Mouse (Mus musculus) MEL (cell line): Measurements from ENCODE around the gene Vwa5b2. TPM values are rescaled to one million over a fixed set of nuclear protein-coding genes. Genes with fewer than 3 reads are reported as not detected.

Source experiments
- DNase-seq: peaks from one replicate; pipeline ENCODE4 v3.0.0; 2011; ENCODE audit warnings: low read depth, low spot score
- H3K27ac ChIP-seq: 2 replicates; pipeline ENCODE4 v1.5.1; 2012; ENCODE audit warnings: low read depth, mild to moderate bottlenecking, control low read depth, low read length, moderate library complexity; ENCODE audit not compliant: control insufficient read depth
- H3K27me3 ChIP-seq, 2 experiments: fragments of 150-350 bp in 1 of 2; sonication (generic) in 1 of 2; 2 replicates each; pipeline ENCODE4 v1.6.1; 2012; ENCODE audit warnings: low read length in 2 of 2, mild to moderate bottlenecking in 2 of 2, improper control_type of control experiment in 1 of 2, moderate library complexity in 1 of 2; ENCODE audit not compliant: insufficient read depth in 2 of 2, control insufficient read depth in 1 of 2
- H3K36me3 ChIP-seq, 2 experiments: 2 replicates each; pipeline ENCODE4 v1.6.1; 2012 to 2014; ENCODE audit warnings: low read length in 2 of 2, improper control_type of control experiment in 1 of 2, inconsistent platforms in 1 of 2, mild to moderate bottlenecking in 1 of 2; ENCODE audit not compliant: insufficient read depth in 2 of 2, control insufficient read depth in 1 of 2
- H3K4me1 ChIP-seq, 2 experiments: fragments of 150-350 bp in 1 of 2; sonication (generic) in 1 of 2; 2 replicates each; pipeline ENCODE4 v1.6.1; 2012; ENCODE audit warnings: low read length in 2 of 2, improper control_type of control experiment in 1 of 2, mild to moderate bottlenecking in 1 of 2; ENCODE audit not compliant: insufficient read depth in 2 of 2, control insufficient read depth in 1 of 2
- H3K4me3 ChIP-seq, 2 experiments: fragments of 150-350 bp in 1 of 2; sonication (generic) in 1 of 2; 2 replicates each; pipeline ENCODE4 v1.5.1; 2012; ENCODE audit warnings: low read depth in 2 of 2, low read length in 2 of 2, mild to moderate bottlenecking in 2 of 2, moderate library complexity in 2 of 2, control low read depth in 1 of 2, improper control_type of control experiment in 1 of 2; ENCODE audit not compliant: control insufficient read depth in 1 of 2, insufficient read depth in 1 of 2
- H3K79me2 ChIP-seq: 2 replicates; pipeline ENCODE4 v1.6.1; 2012; ENCODE audit warnings: mild to moderate bottlenecking, low read length, moderate library complexity; ENCODE audit not compliant: control insufficient read depth, poor library complexity, insufficient read depth
- H3K9ac ChIP-seq: 2 replicates; pipeline ENCODE4 v1.6.1; 2012; ENCODE audit warnings: low read depth, mild to moderate bottlenecking, control low read depth, low read length, moderate library complexity; ENCODE audit not compliant: control insufficient read depth, poor library complexity, severe bottlenecking
- H3K9me3 ChIP-seq: fragments of 150-350 bp; sonication (generic); replicated peaks from 2 replicates; pipeline ENCODE4 v1.6.1; 2012; ENCODE audit warnings: mild to moderate bottlenecking, low read length, improper control_type of control experiment, moderate library complexity; ENCODE audit not compliant: insufficient read depth
- BHLHE40 ChIP-seq: IDR thresholded peaks from 2 replicates; pipeline ENCODE4 v1.6.1; 2012; ENCODE audit warnings: low read depth, mild to moderate bottlenecking, inconsistent platforms, low read length, improper control_type of control experiment, borderline replicate concordance
- CHD1 ChIP-seq: IDR thresholded peaks from 2 replicates; pipeline ENCODE4 v1.6.1; 2012; ENCODE audit warnings: low read depth, mild to moderate bottlenecking, inconsistent platforms, low read length, improper control_type of control experiment
- CHD2 ChIP-seq: IDR thresholded peaks from 2 replicates; pipeline ENCODE4 v1.6.1; 2011; ENCODE audit warnings: low read length, improper control_type of control experiment
- CTCF ChIP-seq, 3 experiments: IDR thresholded peaks in 2 of 3; conservative IDR thresholded peaks in 1 of 3; 2 replicates each; pipeline ENCODE4 v1.5.1; 2011 to 2012; ENCODE audit warnings: low read length in 3 of 3, low read depth in 2 of 3, mild to moderate bottlenecking in 2 of 3, improper control_type of control experiment in 1 of 3, inconsistent platforms in 1 of 3, mixed read lengths in 1 of 3, moderate library complexity in 1 of 3; ENCODE audit not compliant: control insufficient read depth in 1 of 3, insufficient read depth in 1 of 3, poor library complexity in 1 of 3, severe bottlenecking in 1 of 3
- ELF1 ChIP-seq: IDR thresholded peaks from 2 replicates; pipeline ENCODE4 v1.6.1; 2014; ENCODE audit warnings: low read depth, mild to moderate bottlenecking, inconsistent platforms, low read length, improper control_type of control experiment, moderate library complexity
- EP300 ChIP-seq, 2 experiments: IDR thresholded peaks; 2 replicates each; pipeline ENCODE4 v1.6.1; 2011; ENCODE audit warnings: improper control_type of control experiment in 2 of 2, low read length in 2 of 2, low read depth in 1 of 2, mild to moderate bottlenecking in 1 of 2
- GABPA ChIP-seq: IDR thresholded peaks from 2 replicates; pipeline ENCODE4 v1.6.1; 2012; ENCODE audit warnings: low read depth, mild to moderate bottlenecking, inconsistent platforms, low read length, improper control_type of control experiment, moderate library complexity
- GATA1 ChIP-seq: IDR thresholded peaks from 2 replicates; pipeline ENCODE4 v1.6.1; 2011; ENCODE audit warnings: low read depth, low read length, improper control_type of control experiment
- JUND ChIP-seq: IDR thresholded peaks from 2 replicates; pipeline ENCODE4 v1.6.1; 2011; ENCODE audit warnings: low read depth, mild to moderate bottlenecking, improper control_type of control experiment, low read length
- KAT2A ChIP-seq: conservative IDR thresholded peaks from 2 replicates; pipeline ENCODE4 v1.6.1; 2012; ENCODE audit warnings: low read depth, low read length, improper control_type of control experiment, inconsistent platforms
- MAFK ChIP-seq: IDR thresholded peaks from 2 replicates; pipeline ENCODE4 v1.6.1; 2011; ENCODE audit warnings: low read depth, mild to moderate bottlenecking, low read length, improper control_type of control experiment, borderline replicate concordance
- MAX ChIP-seq: IDR thresholded peaks from 2 replicates; pipeline ENCODE4 v1.6.1; 2011; ENCODE audit warnings: low read length, improper control_type of control experiment
- MAZ ChIP-seq: IDR thresholded peaks from 2 replicates; pipeline ENCODE4 v1.6.1; 2012; ENCODE audit warnings: low read depth, mild to moderate bottlenecking, inconsistent platforms, low read length, improper control_type of control experiment
- MXI1 ChIP-seq: IDR thresholded peaks from 2 replicates; pipeline ENCODE4 v1.6.1; 2011; ENCODE audit warnings: mild to moderate bottlenecking, low read depth, low read length, improper control_type of control experiment
- MYC ChIP-seq: IDR thresholded peaks from 2 replicates; pipeline ENCODE4 v1.6.1; 2011; ENCODE audit warnings: low read depth, mild to moderate bottlenecking, low read length, improper control_type of control experiment, moderate library complexity
- NELFE ChIP-seq: IDR thresholded peaks from 2 replicates; pipeline ENCODE4 v1.6.1; 2011; ENCODE audit warnings: low read depth, low read length, improper control_type of control experiment
- NRF1 ChIP-seq: IDR thresholded peaks from 2 replicates; pipeline ENCODE4 v1.6.1; 2014; ENCODE audit warnings: low read depth, mild to moderate bottlenecking, inconsistent platforms, low read length, improper control_type of control experiment, moderate library complexity; ENCODE audit not compliant: poor library complexity, insufficient read depth, severe bottlenecking
- POLR2A ChIP-seq, 2 experiments: IDR thresholded peaks; 2 replicates each; pipeline ENCODE4 v1.6.1; 2011 to 2012; ENCODE audit warnings: low read length in 2 of 2, mild to moderate bottlenecking in 2 of 2, control low read depth in 1 of 2, improper control_type of control experiment in 1 of 2, low read depth in 1 of 2, moderate library complexity in 1 of 2; ENCODE audit not compliant: control insufficient read depth in 1 of 2, insufficient read depth in 1 of 2, poor library complexity in 1 of 2
- POLR2AphosphoS2 ChIP-seq: IDR thresholded peaks from 2 replicates; pipeline ENCODE4 v1.6.1; 2011; ENCODE audit warnings: low read length, improper control_type of control experiment
- POLR2AphosphoS5 ChIP-seq: IDR thresholded peaks from 2 replicates; pipeline ENCODE4 v1.6.1; 2012; ENCODE audit warnings: low read depth, borderline replicate concordance, mild to moderate bottlenecking, inconsistent platforms, low read length, moderate library complexity, mixed read lengths
- RAD21 ChIP-seq: IDR thresholded peaks from 2 replicates; pipeline ENCODE4 v1.6.1; 2011; ENCODE audit warnings: mild to moderate bottlenecking, low read depth, low read length, improper control_type of control experiment
- RCOR1 ChIP-seq: IDR thresholded peaks from 2 replicates; pipeline ENCODE4 v1.6.1; 2012; ENCODE audit warnings: low read depth, mild to moderate bottlenecking, inconsistent platforms, low read length, improper control_type of control experiment
- SMC3 ChIP-seq: IDR thresholded peaks from 2 replicates; pipeline ENCODE4 v1.6.1; 2011; ENCODE audit warnings: low read depth, low read length, improper control_type of control experiment
- TCF12 ChIP-seq: IDR thresholded peaks from 2 replicates; pipeline ENCODE4 v1.6.1; 2014; ENCODE audit warnings: low read depth, mild to moderate bottlenecking, inconsistent platforms, low read length, improper control_type of control experiment, moderate library complexity
- UBTF ChIP-seq: IDR thresholded peaks from 2 replicates; pipeline ENCODE4 v1.6.1; 2012; ENCODE audit warnings: low read depth, mild to moderate bottlenecking, inconsistent platforms, low read length, improper control_type of control experiment, moderate library complexity, borderline replicate concordance; ENCODE audit not compliant: insufficient read depth
- USF1 ChIP-seq: IDR thresholded peaks from 2 replicates; pipeline ENCODE4 v1.6.1; 2014; ENCODE audit warnings: low read depth, mild to moderate bottlenecking, inconsistent platforms, low read length, improper control_type of control experiment, moderate library complexity
- ZC3H11A ChIP-seq: IDR thresholded peaks from 2 replicates; pipeline ENCODE4 v1.6.1; 2012; ENCODE audit warnings: low read depth, mild to moderate bottlenecking, inconsistent platforms, low read length, improper control_type of control experiment
- ZKSCAN1 ChIP-seq: IDR thresholded peaks from 2 replicates; pipeline ENCODE4 v1.6.1; 2012; ENCODE audit warnings: low read depth, mild to moderate bottlenecking, inconsistent platforms, low read length, improper control_type of control experiment, moderate library complexity
- ZMIZ1 ChIP-seq: IDR thresholded peaks from 2 replicates; pipeline ENCODE4 v1.6.1; 2012; ENCODE audit warnings: low read depth, mild to moderate bottlenecking, inconsistent platforms, low read length, improper control_type of control experiment, moderate library complexity
- ZNF384 ChIP-seq: IDR thresholded peaks from 2 replicates; pipeline ENCODE4 v1.6.1; 2012; ENCODE audit warnings: low read depth, mild to moderate bottlenecking, inconsistent platforms, low read length, improper control_type of control experiment
- polyA plus RNA-seq, 2 experiments: library from polyadenylated mRNA; stranded (reverse) in 1 of 2; unstranded in 1 of 2; fragments of >175 nt in 1 of 2; fragments of >200 nt in 1 of 2; gene quantifications; 2 replicates each; pipeline versions ENCODE4 v1.2.1 to v1.2.4; 2012; ENCODE audit warnings: low replicate concordance in 2 of 2, low read depth in 1 of 2; ENCODE audit not compliant: insufficient read length in 2 of 2, insufficient read depth in 1 of 2, missing spikeins in 1 of 2
- total RNA-seq: library from RNA; depleted of rRNA; stranded (reverse); fragments of 300-350 nt; gene quantifications from 2 replicates; pipeline ENCODE4 v1.2.3, GENCODE M21; 2012

Gene Vwa5b2
- total and polyA plus RNA-seq, 3 experiments: 0.15 to 0.33 TPM; not detected in 1

GRCm38 (mm10) chr16:20595060-20595673 is 5.9 kb downstream of the Vwa5b2 start (continued):
- TF ChIP-seq KAT2A (no peak), CHD2 (no peak), POLR2A (IDR thresholded peaks at IDR 0.05; ENCODE audit: control insufficient read depth in 1 of 2, insufficient read depth in 1 of 2, low read depth in 1 of 2, low read length in 2 of 2, poor library complexity in 1 of 2) (no peak), SMC3 (no peak), USF1 (no peak), CHD1 (no peak), RCOR1 (peak; percentile 91), MXI1 (0 out of 2 replicates have a peak, but pooled peaks have one; percentile 32), BHLHE40 (0 out of 2 replicates have a peak, but pooled peaks have one; percentile 31), UBTF (no peak), ZC3H11A (no peak), JUND (no peak), ZMIZ1 (no peak), EP300 (IDR thresholded peaks at IDR 0.05; ENCODE audit: low read depth in 1 of 2, low read length in 2 of 2) (peak; percentile 89 to 90), ELF1 (0 out of 2 replicates have a peak, but pooled peaks have one; percentile 13)

DNA sequence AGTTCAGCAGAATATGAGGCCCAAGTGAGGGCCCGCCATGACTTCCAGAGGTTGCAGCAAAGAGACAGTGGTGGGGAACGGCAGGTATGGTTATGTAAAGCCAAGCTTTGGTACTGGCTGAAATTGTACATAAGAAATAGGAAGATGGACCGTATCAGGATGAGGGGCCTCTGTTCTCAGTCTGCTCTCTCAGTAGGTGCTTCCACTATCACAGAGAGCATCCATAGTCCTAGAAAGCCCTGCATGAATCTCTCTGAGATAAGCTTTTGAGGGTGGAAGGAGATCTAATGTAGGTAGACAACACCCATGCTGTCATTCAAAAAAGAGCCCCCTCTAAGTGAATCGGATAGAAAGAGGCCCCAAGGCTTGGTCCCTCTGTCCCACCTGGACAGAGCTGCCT is 6.5 kb downstream of the Vwa5b2 start:
- Histone ChIP-seq H3K4me3 (no peak overlapping the region), H3K27ac (no peak overlapping the region), H3K36me3 (peaks cover 0 to 15% of the 10 kb centered on the region in 2 experiments; a peak in 2 of 4 replicates), H3K9me3 (no peaks in the 10 kb centered on the region), H3K9ac (no peak overlapping the region), H3K4me1 (peaks cover 6 to 24% of the 10 kb centered on the region in 2 experiments), H3K79me2 (no peaks in the 10 kb centered on the region), H3K27me3 (no peaks in the 10 kb centered on the region)
- no peak for TF ChIP-seq MXI1
- no peak for TF ChIP-seq RAD21
- no peak for TF ChIP-seq CTCF (IDR thresholded peaks at IDR 0.05 in 2 of 3, conservative IDR thresholded peaks at IDR 0.05 in 1 of 3; ENCODE audit: control insufficient read depth in 1 of 3, insufficient read depth in 1 of 3, low read depth in 2 of 3, low read length in 3 of 3, poor library complexity in 1 of 3, severe bottlenecking in 1 of 3)
- TF ChIP-seq NRF1: no peak
- TF ChIP-seq POLR2AphosphoS2: no peak
- no peak for TF ChIP-seq UBTF
- TF ChIP-seq TCF12: no peak
- TF ChIP-seq MAX: no peak
- TF ChIP-seq USF1: no peak
- no peak for TF ChIP-seq GABPA
- TF ChIP-seq MAFK: no peak
- TF ChIP-seq POLR2AphosphoS5: no peak
- no peak for TF ChIP-seq NELFE
- TF ChIP-seq POLR2A (IDR thresholded peaks at IDR 0.05; ENCODE audit: control insufficient read depth in 1 of 2, insufficient read depth in 1 of 2, low read depth in 1 of 2, low read length in 2 of 2, poor library complexity in 1 of 2): no peak
- no peak for TF ChIP-seq MAZ
- TF ChIP-seq GATA1: no peak
- no peak for TF ChIP-seq BHLHE40
- TF ChIP-seq MYC: no peak
- TF ChIP-seq ZKSCAN1: no peak
- TF ChIP-seq ZNF384: no peak
- no peak for DNase-seq
